Mouse (Mus musculus) midbrain, postnatal 0 days (tissue): Measurements from ENCODE around the gene Shc3. TPM values are rescaled to one million over a fixed set of nuclear protein-coding genes. Genes with fewer than 3 reads are reported as not detected.

Experiments
- ATAC-seq: fragments of 200-750 bp; cut with Nextera tagmentation; 2 replicates; pipeline ENCODE4 v1.8.0; 2017; ENCODE audit warnings: moderate number of reproducible peaks, mild to moderate bottlenecking, moderate TSS enrichment, moderate library complexity; ENCODE audit not compliant: low FRiP score
- DNase-seq: peaks from one replicate; pipeline ENCODE4 v3.0.0-alpha.2; 2015; ENCODE audit warnings: low spot score
- H3K27ac ChIP-seq: fragments of 300-500 bp; sonication (generic); 2 replicates; pipeline ENCODE4 v1.5.1; 2014; ENCODE audit warnings: low read depth, mild to moderate bottlenecking, low read length, mixed read lengths
- H3K27me3 ChIP-seq: fragments of 300-500 bp; sonication (generic); 2 replicates; pipeline ENCODE4 v1.6.1; 2014; ENCODE audit warnings: low read length, control low read depth, mixed read lengths; ENCODE audit not compliant: insufficient read depth
- H3K36me3 ChIP-seq: fragments of 300-500 bp; sonication (generic); 2 replicates; pipeline ENCODE4 v1.6.1; 2014; ENCODE audit warnings: low read length, control low read depth, mixed read lengths; ENCODE audit not compliant: insufficient read depth
- H3K4me1 ChIP-seq: fragments of 300-500 bp; sonication (generic); 2 replicates; pipeline ENCODE4 v1.6.1; 2014; ENCODE audit warnings: mild to moderate bottlenecking, control low read depth, antibody characterized with exemption, low read length, mixed read lengths; ENCODE audit not compliant: insufficient read depth
- H3K4me2 ChIP-seq: fragments of 300-500 bp; sonication (generic); 2 replicates; pipeline ENCODE4 v1.6.1; 2014; ENCODE audit warnings: low read depth, mild to moderate bottlenecking, low read length, mixed read lengths; ENCODE audit not compliant: poor library complexity, severe bottlenecking
- H3K4me3 ChIP-seq: fragments of 300-500 bp; sonication (generic); 2 replicates; pipeline ENCODE4 v1.5.1; 2014; ENCODE audit warnings: low read depth, mild to moderate bottlenecking, low read length, moderate library complexity
- H3K9ac ChIP-seq: fragments of 300-500 bp; sonication (generic); replicated peaks from 2 replicates; pipeline ENCODE4 v1.6.1; 2014; ENCODE audit warnings: mild to moderate bottlenecking, low read length, moderate library complexity, mixed read lengths; ENCODE audit not compliant: poor library complexity, severe bottlenecking
- H3K9me3 ChIP-seq: fragments of 300-500 bp; sonication (generic); 2 replicates; pipeline ENCODE4 v1.6.1; 2016; ENCODE audit warnings: low read length, control low read depth
- CTCF ChIP-seq: IDR thresholded peaks from 2 replicates; pipeline ENCODE4 v1.5.1; 2016; ENCODE audit warnings: antibody characterized with exemption, mild to moderate bottlenecking
- WGBS: fragments of 180-500 bp; shearing (Covaris S2); extraction: QIAGEN DNeasy Blood & Tissue Kit; methylation state at CpG from one replicate; pipeline ENCODE4 v1.1.7; 2014; 5-methylcytosine and 5-hydroxymethylcytosine counted together
- polyA plus RNA-seq: library from polyadenylated mRNA; unstranded; fragments of >200 nt; fragmentation: Nextera tagmentation; extraction: Ambion mirVana; gene quantifications from 2 replicates; pipeline ENCODE4 v1.2.1, GENCODE M21; 2015
- total RNA-seq: library from RNA; depleted of rRNA; stranded (reverse); fragments of >200 nt; gene quantifications from 2 replicates; pipeline ENCODE4 v1.2.3, GENCODE M21; 2014; rRNA removed

Shc3 gene
- total RNA-seq (110 and 119 TPM in 2 replicates), polyA plus RNA-seq (9.1 and 10.4 TPM in 2 replicates)

DNA sequence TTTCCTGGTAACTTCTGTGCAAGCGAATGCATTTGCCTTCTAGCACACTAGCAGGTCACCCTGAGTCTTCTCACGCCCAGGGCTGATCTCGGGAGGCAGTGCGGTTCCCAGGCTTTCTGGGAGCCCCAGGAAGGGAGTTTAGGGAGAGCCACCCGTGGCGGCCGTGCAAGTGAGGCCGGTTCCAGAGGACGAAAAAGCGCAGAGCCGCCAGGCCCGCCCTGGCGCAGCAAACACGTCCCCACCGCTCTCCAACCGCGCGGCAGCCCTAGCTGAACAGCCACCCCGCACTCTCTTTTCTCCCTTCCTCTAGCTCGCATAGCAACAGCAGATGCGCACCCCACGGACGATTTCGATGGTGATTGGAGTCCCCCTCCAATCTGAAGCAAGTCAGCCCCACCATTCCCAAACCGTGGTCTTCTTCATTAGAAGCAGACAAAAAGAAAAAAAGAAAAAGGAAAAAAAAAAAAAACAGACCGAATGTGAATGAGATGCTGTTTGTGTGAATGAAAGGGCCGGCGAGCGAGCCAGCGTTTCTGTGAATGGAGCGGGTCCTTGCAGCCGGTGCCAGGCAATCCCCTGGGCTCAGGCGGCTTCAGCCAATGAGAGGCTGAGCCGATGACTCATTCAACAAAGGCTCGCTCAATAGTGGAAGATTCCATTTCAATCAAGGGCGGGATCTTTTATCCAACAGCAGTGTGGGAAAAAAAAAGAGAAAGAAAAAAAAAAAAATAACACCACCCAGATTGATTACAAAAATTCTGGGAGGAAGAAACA lies at the start of gene Shc3:
Gene Shc3, minus strand, starts transcription at position 509 of the 774 bp plus-strand sequence.
- Histone ChIP-seq H3K9ac (peak within 1 kb of the TSS; percentile 63), H3K4me2 (peak within 1 kb of the TSS; percentile 82), H3K27me3 (no peaks in the 10 kb centered on the region), H3K4me3 (peak within 1 kb of the TSS; percentile 56), H3K4me1 (peaks cover 8% of the 10 kb centered on the region), H3K27ac (peak within 1 kb of the TSS; percentile 88), H3K9me3 (no peaks in the 10 kb centered on the region), H3K36me3 (no peaks in the 10 kb centered on the region)
- under 1% methylated on average over 36 of the region's 36 CpGs for WGBS
- DNase-seq (peak; percentile 99), ATAC-seq (peak; percentile 90)
- no peak for TF ChIP-seq CTCF

DNA sequence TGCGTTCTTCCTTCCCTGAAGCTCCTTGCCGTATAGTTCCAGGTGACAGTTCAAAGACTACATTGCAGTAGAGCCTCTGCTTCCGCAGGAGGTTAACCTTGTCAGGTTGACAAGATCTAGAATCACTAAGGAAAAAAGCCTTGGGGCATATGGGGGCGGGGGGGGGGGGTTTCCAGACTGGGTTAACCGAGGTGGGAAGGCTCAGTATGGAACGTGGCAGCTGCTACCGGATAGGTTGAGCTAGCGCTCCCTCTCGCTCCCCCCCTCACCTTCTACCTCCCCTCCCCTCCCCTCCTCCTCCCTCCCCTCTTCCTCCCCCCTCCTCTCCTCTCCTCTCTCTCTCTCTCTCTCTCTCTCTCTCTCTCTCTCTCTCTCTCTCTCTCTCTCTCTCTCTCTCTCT lies 49.4 kb upstream of the Shc3 start:
- TF ChIP-seq CTCF, result no peak
- Histone ChIP-seq H3K9me3 (no peaks in the 10 kb centered on the region), H3K27ac (no peak overlapping the region), H3K4me2 (peak overlapping the region; percentile 24), H3K4me1 (no peaks in the 10 kb centered on the region; the same call in 1 of the 2 replicates), H3K36me3 (no peaks in the 10 kb centered on the region), H3K27me3 (no peaks in the 10 kb centered on the region), H3K4me3 (no peak overlapping the region), H3K9ac (no peak overlapping the region)
- DNase-seq (no peak), ATAC-seq (no peak)
- 13% methylated on average over 8 of the region's 9 CpGs for WGBS

GRCm38 (mm10) chr13:51617861-51618260 lies 48.6 kb upstream of the Shc3 start:
- 18% methylated on average over 6 of the region's 6 CpGs for WGBS
- Histone ChIP-seq H3K4me1 (no peaks in the 10 kb centered on the region; the same call in 1 of the 2 replicates), H3K9ac (no peak overlapping the region), H3K4me2 (no peak overlapping the region), H3K9me3 (no peaks in the 10 kb centered on the region), H3K27me3 (no peaks in the 10 kb centered on the region), H3K27ac (no peak overlapping the region), H3K4me3 (no peak overlapping the region), H3K36me3 (no peaks in the 10 kb centered on the region)
- ATAC-seq (peak; percentile 51; the same call in 1 of the 2 replicates), DNase-seq (peak; percentile 87)
- TF ChIP-seq CTCF, result peak; percentile 90

DNA sequence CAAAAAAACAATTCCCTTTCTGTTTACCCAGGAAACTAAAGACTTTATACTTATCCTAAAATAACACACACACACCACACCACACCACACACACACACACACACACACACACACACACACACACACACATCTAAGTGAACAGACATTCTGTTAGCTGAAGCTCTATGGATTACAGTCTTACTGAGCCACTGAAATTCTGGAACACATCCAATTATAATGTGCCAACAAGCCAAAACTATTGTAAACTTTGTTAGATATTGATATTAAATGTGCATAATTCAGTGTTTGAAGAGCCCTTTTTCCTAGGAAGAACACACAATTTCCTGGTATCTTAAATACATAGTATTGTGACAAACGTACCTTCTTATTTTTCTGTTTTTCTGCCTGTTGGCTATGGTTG lies 48.1 kb upstream of the Shc3 start:
- Histone ChIP-seq H3K4me3 (no peak overlapping the region), H3K27me3 (no peaks in the 10 kb centered on the region), H3K4me2 (no peak overlapping the region), H3K9ac (no peak overlapping the region), H3K4me1 (no peaks in the 10 kb centered on the region; the same call in 1 of the 2 replicates), H3K36me3 (no peaks in the 10 kb centered on the region), H3K9me3 (no peaks in the 10 kb centered on the region), H3K27ac (no peak overlapping the region)
- TF ChIP-seq CTCF, result no peak
- DNase-seq (no peak), ATAC-seq (no peak)
- WGBS, result 46% methylated on average over 1 of the region's 1 CpGs

DNA sequence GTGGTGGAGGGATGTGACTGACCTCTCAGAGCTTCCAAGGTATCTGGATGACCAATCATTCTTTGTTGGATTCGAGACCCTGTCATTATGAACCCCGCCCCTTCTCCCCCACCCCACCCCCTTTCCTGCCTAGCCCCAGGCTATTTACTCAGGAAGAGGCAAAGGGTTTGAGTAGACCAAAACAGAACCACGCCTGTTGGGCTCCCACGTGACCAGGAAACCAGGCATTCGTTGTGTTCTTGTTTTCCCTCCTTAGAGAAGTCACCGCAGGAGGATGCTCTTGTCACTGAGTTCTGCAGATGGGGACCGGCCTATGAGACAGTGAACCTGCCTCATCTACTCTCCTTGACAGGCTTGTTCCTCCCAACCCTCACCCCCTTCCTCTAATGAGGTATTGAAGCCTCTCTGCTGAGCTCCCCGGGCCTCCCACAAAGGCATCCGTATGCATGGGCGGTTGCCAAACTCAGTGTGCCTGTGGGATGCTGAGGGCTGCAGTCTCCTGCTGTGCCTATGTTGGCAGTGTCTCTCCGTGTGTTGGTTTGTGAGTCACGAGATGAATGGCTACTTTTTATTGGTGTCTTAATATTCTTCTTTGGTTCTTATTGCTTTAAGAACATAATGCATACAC lies 47.3 kb upstream of the Shc3 start:
- Histone ChIP-seq H3K9ac (no peak overlapping the region), H3K27me3 (no peaks in the 10 kb centered on the region), H3K9me3 (no peaks in the 10 kb centered on the region), H3K4me1 (peaks cover under 1% of the 10 kb centered on the region; the same call in 1 of the 2 replicates), H3K4me3 (no peak overlapping the region), H3K27ac (no peak overlapping the region), H3K36me3 (no peaks in the 10 kb centered on the region), H3K4me2 (no peak overlapping the region)
- ATAC-seq (peak; percentile 32; the same call in 1 of the 2 replicates), DNase-seq (peak; percentile 58)
- 0 out of 2 replicates have a peak, but pooled peaks have one; percentile 2 for TF ChIP-seq CTCF
- 10% methylated on average over 12 of the region's 12 CpGs for WGBS

GRCm38 (mm10) chr13:51615815-51616214 lies 46.6 kb upstream of the Shc3 start:
- ATAC-seq (no peak), DNase-seq (no peak)
- no peaks in the 10 kb centered on the region for H3K27me3 ChIP-seq
- no peaks in the 10 kb centered on the region for H3K36me3 ChIP-seq
- TF ChIP-seq CTCF, result no peak
- peaks cover 6% of the 10 kb centered on the region for H3K4me1 ChIP-seq
- no peak overlapping the region for H3K4me2 ChIP-seq
- H3K27ac ChIP-seq, result no peak overlapping the region
- H3K4me3 ChIP-seq, result no peak overlapping the region
- WGBS, result 63% methylated on average over 10 of the region's 10 CpGs
- no peak overlapping the region for H3K9ac ChIP-seq
- no peaks in the 10 kb centered on the region for H3K9me3 ChIP-seq
